Mouse (Mus musculus) layer of hippocampus, postnatal 25 days (tissue): ENCODE measurements around the gene Olfr767. TPM values are rescaled to one million over a fixed set of nuclear protein-coding genes. Genes with fewer than 3 reads are reported as not detected.
A peak's percentile ranks its signal among the peaks of the same experiment; 100 is the strongest.
"Not testable (repeated sequence)": the region's sequence is repeated elsewhere in the genome, so short reads cannot be mapped to it uniquely, and the experiment has no call there.

Source experiments
- DNase-seq, 2 experiments: peaks; one replicate each; pipeline ENCODE4 v3.0.0; 2022; ENCODE audit warnings: mixed read lengths in 2 of 2, low spot score in 1 of 2; ENCODE audit errors: extremely low spot score in 1 of 2
- total RNA-seq, 2 experiments: library from RNA; stranded (reverse); gene quantifications; 2 replicates each; pipeline ENCODE4 v1.2.3; 2021

Gene Olfr767
- total RNA-seq, result not detected

DNA sequence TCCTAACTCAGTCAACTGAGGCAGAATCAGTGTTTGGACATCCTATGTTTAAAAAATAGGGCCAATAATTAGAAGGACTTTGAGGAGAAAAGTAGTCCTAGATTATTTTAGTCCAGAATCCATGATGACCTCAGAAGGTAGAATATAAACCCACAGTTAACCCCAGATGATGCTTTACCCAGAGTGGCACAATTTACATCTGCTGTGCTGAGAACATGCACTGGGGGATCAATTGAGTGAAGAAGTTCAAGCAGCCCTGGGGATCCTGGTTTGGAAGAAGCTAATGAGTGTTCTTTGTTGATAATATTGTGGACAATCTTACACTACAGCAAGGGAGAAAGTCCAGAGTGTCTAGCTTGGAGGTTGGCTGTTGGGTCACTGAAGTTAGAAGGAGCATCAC lies at the start of gene Olfr767:
Olfr767 (minus strand) TSS at position 101 of the 400 bp plus-strand sequence.
- not testable (repeated sequence) for DNase-seq

DNA sequence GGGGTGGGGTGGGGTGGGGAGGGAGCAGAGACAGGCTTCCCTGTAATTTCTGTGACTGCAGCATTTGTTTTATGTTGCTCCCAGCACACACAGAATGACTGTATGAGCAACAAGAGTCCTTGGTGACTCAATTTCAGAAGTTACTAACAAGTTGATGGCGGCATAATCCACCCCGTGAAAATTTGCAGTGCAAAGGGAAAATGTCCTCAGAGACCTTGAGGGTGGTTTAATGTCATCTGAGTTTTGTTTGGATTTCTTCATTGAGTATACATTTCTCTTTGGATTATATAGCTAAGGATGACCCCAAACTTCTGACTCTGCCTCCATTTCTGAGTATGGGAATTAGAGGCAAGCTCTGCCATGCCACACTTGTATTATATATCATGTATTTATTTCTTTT lies 35.1 kb upstream of the Olfr767 start, which contains the start of gene Olfr769:
Olfr769 (minus strand) TSS at position 101 of the 400 bp plus-strand sequence.
- DNase-seq, result no peak

DNA sequence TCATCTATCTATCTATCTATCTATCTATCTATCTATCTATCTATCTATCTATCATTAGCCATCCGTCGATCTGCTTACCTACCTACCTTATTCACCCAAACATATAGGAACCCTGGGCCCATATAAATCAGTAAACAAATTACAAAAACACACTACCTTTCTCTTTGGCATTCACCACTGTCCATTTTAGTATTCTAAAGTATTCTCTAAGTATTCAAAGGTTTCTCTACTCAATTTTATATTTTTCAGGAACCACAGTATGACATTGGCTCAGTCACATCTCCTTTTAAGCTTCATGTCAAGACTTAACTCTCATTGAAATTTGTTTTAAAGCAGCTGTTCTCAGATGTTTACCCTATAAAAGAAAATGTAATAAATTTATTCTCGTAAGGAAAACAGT lies 32.4 kb upstream of the Olfr767 start:
- no peak for DNase-seq

DNA sequence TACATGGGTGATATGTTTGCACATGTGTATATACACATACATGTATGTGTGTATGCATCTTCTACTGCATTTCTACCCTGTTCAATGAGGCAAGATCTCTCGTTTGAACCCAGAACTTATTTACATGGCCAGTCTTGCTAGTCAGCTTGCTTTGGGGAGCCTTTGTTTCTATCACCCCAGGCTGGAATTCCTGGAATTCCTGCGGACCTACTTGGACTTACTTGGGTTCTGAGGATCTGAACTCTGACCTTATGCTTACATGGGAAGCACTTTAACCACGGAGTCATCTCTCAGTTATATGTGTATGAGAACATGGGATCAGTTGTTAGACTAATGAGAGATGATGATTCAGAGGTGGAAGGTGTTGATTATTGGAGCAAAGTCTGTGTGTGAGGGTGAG lies 18.5 kb upstream of the Olfr767 start:
- no peak for DNase-seq

DNA sequence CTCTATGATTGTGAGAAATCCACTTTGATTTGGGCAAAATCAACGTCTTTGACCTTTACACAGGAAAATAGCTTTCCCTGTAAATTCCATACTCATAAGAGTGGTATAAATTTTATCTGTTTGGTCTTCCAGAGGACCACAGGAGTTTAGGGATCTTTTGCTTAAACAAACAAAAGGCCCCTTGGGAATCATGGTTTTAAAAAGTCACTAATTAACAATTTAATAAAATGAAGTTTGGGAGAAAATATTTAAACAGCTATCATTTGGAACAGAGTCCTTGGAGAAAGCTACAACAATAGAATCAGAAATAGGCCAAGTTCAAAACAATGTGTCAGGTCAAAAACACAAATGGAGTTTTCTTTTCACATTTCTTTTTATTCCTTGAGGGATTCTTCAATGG lies 16.6 kb upstream of the Olfr767 start, which contains the start of gene Olfr768:
Olfr768 (minus strand) TSS at position 101 of the 400 bp plus-strand sequence.
- no peak for DNase-seq

DNA sequence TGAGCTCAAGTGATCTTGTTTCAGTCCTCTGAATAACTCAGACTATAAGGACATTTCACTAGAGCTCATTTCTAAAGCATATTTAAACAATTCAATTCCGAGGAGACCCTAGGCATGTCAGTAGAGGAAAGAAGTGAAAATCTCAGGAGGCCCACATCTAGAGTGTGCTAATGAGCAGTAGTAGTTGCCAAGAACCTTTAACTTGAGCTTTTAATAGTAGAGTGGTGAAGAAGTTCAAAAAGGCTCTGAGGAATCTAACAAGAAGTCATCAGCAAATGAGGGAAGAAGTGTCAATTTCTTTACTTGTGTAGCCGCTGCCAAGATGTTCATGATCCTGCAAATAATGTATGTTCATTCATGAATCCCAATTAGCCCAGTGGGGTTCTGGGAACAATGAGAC lies 13.8 kb downstream of the Olfr767 start, which contains the start of gene Olfr766-ps1:
Olfr766-ps1 (minus strand) TSS at position 101 of the 400 bp plus-strand sequence.
- no peak for DNase-seq

DNA sequence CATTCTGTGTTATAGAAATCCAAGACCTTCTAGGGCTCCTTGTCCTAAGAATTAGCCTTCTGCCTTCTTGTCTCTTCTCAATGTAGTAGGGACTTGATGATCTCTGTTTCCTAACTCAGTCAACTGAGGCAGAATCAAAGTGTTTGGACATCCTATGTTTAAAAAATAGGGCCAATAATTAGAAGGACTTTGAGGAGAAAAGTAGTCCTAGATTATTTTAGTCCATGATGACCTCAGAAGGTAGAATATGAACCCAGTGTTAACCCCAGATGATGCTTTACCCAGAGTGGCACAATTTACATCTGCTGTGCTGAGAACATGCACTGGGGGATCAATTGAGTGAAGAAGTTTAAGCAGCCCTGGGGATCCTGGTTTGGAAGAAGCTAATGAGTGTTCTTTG lies 32.8 kb downstream of the Olfr767 start, which contains the start of gene Olfr765:
Olfr765 (minus strand) TSS at position 101 of the 400 bp plus-strand sequence.
- not testable (repeated sequence) for DNase-seq

DNA sequence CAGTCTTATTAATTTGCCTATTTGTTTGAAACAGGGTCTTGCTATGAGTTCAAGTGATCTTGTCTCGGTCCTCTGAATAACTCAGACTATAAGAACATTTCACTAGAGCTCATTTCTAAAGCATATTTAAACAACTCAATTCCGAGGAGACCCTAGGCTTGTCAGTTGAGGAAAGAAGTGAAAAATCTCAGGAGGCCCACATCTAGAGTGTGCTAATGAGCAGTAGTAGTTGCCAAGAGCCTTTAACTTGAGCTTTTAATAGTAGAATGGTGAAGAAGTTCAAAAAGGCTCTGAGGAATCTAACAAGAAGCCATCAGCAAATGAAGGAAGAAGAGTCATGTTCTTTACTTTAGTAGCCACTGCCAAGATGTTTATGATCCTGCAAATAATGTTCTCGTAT lies 42.9 kb downstream of the Olfr767 start, which contains the start of gene Olfr764-ps1:
Olfr764-ps1 (minus strand) TSS at position 101 of the 400 bp plus-strand sequence.
- DNase-seq, result no peak

DNA sequence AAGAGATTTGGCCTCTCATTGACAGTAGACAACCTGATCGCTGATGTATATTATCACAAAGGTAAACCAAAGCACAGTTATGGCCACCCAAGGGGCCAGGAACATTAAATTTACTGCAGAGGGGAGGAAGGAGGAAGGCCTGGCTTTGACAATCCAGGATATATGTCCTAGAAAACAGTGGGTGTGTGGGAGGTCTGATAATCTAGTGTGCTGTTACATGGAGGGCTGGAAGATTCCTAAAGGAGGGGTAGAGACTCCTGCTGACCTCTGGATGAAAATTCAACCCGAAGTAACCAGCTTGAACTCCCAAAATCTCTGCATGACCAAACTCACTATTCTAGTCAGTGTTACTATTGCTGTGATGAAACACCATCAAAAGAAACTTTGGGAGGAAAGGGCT lies 54.4 kb downstream of the Olfr767 start:
- no peak for DNase-seq

DNA sequence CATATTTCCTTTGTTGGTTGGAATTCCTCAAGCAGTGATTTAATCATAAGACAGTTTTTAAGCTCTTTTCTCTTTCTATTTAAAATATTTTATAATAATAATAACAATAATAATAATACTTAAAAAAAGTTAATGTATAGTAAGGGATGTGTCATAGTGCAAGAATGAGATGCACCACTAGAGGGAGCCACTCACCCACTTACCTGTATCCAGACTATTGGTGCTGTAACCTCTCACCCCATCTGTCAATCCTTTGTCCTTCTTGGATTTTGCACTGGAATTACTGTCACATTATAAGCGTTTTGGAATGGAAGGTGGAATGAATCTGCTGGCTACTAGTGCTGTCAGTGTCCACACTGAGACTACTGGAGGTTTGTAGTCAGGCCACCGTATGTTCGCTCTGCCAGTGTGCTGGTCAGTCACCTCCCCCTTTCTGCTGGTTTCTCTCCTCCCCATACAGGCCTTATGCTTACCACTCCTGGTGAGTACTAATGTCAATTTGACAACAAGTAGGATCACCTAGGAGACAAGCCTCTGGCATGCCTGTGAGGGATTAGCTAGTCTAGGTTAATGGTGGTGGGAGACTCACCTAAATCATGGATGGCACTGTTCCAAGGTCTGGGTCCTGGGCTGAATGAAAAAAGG lies 56.6 kb downstream of the Olfr767 start:
- peak; percentile 22 to 66 for DNase-seq

Other genes starting within 250 kb of the Olfr767 start
- gene Gdf11, start 191.2 kb downstream of the Olfr767 start, total RNA-seq, result 10 to 100 TPM; 20.9 to 21.4 TPM
- 10 to 100 TPM; 76.6 to 84.7 TPM for gene Cd63, start 181.9 kb downstream of the Olfr767 start, total RNA-seq
- 1 to 10 TPM; 5.8 to 6.6 TPM for gene Rdh5, start 160.0 kb downstream of the Olfr767 start, total RNA-seq
- 100 to 1,000 TPM in 1 of 2 experiments, 10 to 100 TPM in 1; 86.8 to 102 TPM for gene Bloc1s1, start 158.9 kb downstream of the Olfr767 start, total RNA-seq
- gene Itga7, start 149.1 kb downstream of the Olfr767 start, total RNA-seq, result 10 to 100 TPM; 25.6 to 30.7 TPM
- not detected for gene Mettl7b, start 121.9 kb downstream of the Olfr767 start, total RNA-seq
- not detected for gene Olfr9, start 93.5 kb downstream of the Olfr767 start, total RNA-seq
- not detected for gene Olfr763, start 72.1 kb downstream of the Olfr767 start, total RNA-seq
- not detected for gene Olfr764-ps1, start 43.0 kb downstream of the Olfr767 start, total RNA-seq
- gene Olfr765, start 32.9 kb downstream of the Olfr767 start, total RNA-seq, result not detected
- gene Olfr766-ps1, start 13.9 kb downstream of the Olfr767 start, total RNA-seq, result not detected
- gene Olfr768, start 16.5 kb upstream of the Olfr767 start, total RNA-seq, result not detected
- not detected for gene Olfr769, start 35.0 kb upstream of the Olfr767 start, total RNA-seq
- not detected for gene Olfr770, start 56.1 kb upstream of the Olfr767 start, total RNA-seq
- not detected for gene Olfr771, start 81.8 kb upstream of the Olfr767 start, total RNA-seq
- gene Olfr772, start 95.0 kb upstream of the Olfr767 start, total RNA-seq, result not detected
- not detected for gene Olfr773, start 104.5 kb upstream of the Olfr767 start, total RNA-seq
- not detected for gene Olfr774, start 153.3 kb upstream of the Olfr767 start, total RNA-seq
- gene Olfr775, start 165.5 kb upstream of the Olfr767 start, total RNA-seq, result not detected
- not detected for gene Olfr776, start 176.2 kb upstream of the Olfr767 start, total RNA-seq
- gene Olfr777, start 188.6 kb upstream of the Olfr767 start, total RNA-seq, result not detected
- gene Olfr780, start 235.2 kb upstream of the Olfr767 start, total RNA-seq, result not detected
- not detected for gene Olfr781, start 245.9 kb upstream of the Olfr767 start, total RNA-seq